Mouse (Mus musculus) embryonic facial prominence, embryonic 15.5 days (tissue): Measurements from ENCODE around the gene Rhebl1. TPM values are rescaled to one million over a fixed set of nuclear protein-coding genes. Genes with fewer than 3 reads are reported as not detected.

Experiments used
- ATAC-seq: fragments of 200-750 bp; cut with Nextera tagmentation; 2 replicates; pipeline ENCODE4 v1.8.0; 2017; ENCODE audit warnings: low read depth, moderate TSS enrichment; ENCODE audit not compliant: insufficient number of reproducible peaks, low FRiP score, low TSS enrichment
- H3K27ac ChIP-seq: fragments of 300-500 bp; sonication (generic); replicated peaks from 2 replicates; pipeline ENCODE4 v1.5.1; 2015; ENCODE audit warnings: mild to moderate bottlenecking, inconsistent platforms
- H3K27me3 ChIP-seq: fragments of 300-500 bp; sonication (generic); 2 replicates; pipeline ENCODE4 v1.6.1; 2015; ENCODE audit warnings: inconsistent platforms
- H3K36me3 ChIP-seq: fragments of 300-500 bp; sonication (generic); 2 replicates; pipeline ENCODE4 v1.6.1; 2015; ENCODE audit warnings: mild to moderate bottlenecking, inconsistent platforms
- H3K4me1 ChIP-seq: fragments of 300-500 bp; sonication (generic); 2 replicates; pipeline ENCODE4 v1.6.1; 2015; ENCODE audit warnings: inconsistent platforms
- H3K4me2 ChIP-seq: fragments of 300-500 bp; sonication (generic); replicated peaks from 2 replicates; pipeline ENCODE4 v1.6.1; 2015; ENCODE audit warnings: mild to moderate bottlenecking, inconsistent platforms
- H3K4me3 ChIP-seq: fragments of 300-500 bp; sonication (generic); replicated peaks from 2 replicates; pipeline ENCODE4 v1.5.1; 2015; ENCODE audit warnings: mild to moderate bottlenecking, inconsistent platforms
- H3K9ac ChIP-seq: fragments of 300-500 bp; sonication (generic); 2 replicates; pipeline ENCODE4 v1.6.1; 2015; ENCODE audit warnings: inconsistent platforms
- H3K9me3 ChIP-seq: fragments of 300-500 bp; sonication (generic); replicated peaks from 2 replicates; pipeline ENCODE4 v1.6.1; 2016; ENCODE audit warnings: inconsistent platforms
- WGBS: fragments of 180-500 bp; shearing (Covaris S2); methylation state at CpG from one replicate; pipeline ENCODE4 v1.1.7; 2015; 5-methylcytosine and 5-hydroxymethylcytosine counted together
- polyA plus RNA-seq: library from polyadenylated mRNA; unstranded; fragments of >200 nt; fragmentation: Nextera tagmentation; extraction: Ambion mirVana; gene quantifications from 2 replicates; pipeline ENCODE4 v1.2.1, GENCODE M21; 2015

The Rhebl1 gene
- polyA plus RNA-seq, 1 experiment from 2014 or later: 17.3 TPM

DNA sequence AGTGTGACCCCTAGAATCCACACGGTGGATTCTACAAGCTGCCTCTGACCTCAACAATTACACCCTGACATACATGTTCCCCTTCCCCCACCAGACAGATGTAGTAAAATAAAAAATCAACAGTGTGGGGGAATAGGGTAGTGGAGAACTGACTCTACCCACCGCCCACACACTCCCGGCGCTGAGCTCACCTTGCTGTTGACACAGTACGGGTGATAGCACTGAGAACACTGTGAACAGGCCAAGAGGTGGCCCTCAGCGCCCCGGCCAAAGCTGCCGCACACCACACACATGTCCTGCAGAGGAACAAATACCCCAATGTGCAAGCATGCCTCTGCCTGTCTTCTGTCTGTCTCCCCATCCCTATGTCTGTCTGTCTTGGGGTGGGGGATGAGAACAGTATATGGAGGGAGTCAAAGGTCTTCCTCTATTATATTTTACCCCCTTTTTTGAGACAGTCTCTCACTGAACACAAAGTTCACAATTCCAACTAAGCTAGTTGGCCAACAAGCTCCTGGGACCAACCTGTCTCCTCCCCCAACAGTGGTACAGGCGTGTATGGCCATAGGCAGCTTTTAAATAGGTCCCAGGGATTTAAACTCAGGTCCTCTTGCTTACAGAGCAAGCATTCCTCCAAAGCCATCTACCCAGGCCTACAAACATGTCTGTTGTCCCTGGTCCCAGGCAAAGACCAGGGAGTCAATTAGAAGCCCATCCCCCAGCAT is 34.9 kb downstream of the Rhebl1 start:
- ATAC-seq: no peak
- H3K4me3 ChIP-seq: no peak overlapping the region
- WGBS: 87% methylated on average over 9 of the region's 9 CpGs
- no peaks in the 10 kb centered on the region for H3K4me1 ChIP-seq
- H3K36me3 ChIP-seq: peaks cover 99% of the 10 kb centered on the region
- H3K9ac ChIP-seq: no peak overlapping the region
- no peaks in the 10 kb centered on the region for H3K9me3 ChIP-seq
- H3K27me3 ChIP-seq: no peaks in the 10 kb centered on the region
- no peak overlapping the region for H3K27ac ChIP-seq
- no peak overlapping the region for H3K4me2 ChIP-seq

GRCm38 (mm10) chr15:98854214-98854613 is 40.1 kb downstream of the Rhebl1 start:
- H3K27me3 ChIP-seq: no peaks in the 10 kb centered on the region
- no peak overlapping the region for H3K4me3 ChIP-seq
- no peak for ATAC-seq
- H3K4me1 ChIP-seq: no peaks in the 10 kb centered on the region
- WGBS: 94% methylated on average over 16 of the region's 16 CpGs
- no peak overlapping the region for H3K4me2 ChIP-seq
- peaks cover 99% of the 10 kb centered on the region for H3K36me3 ChIP-seq
- H3K27ac ChIP-seq: no peak overlapping the region
- no peaks in the 10 kb centered on the region for H3K9me3 ChIP-seq
- H3K9ac ChIP-seq: no peak overlapping the region; the same call in 1 of the 2 replicates

DNA sequence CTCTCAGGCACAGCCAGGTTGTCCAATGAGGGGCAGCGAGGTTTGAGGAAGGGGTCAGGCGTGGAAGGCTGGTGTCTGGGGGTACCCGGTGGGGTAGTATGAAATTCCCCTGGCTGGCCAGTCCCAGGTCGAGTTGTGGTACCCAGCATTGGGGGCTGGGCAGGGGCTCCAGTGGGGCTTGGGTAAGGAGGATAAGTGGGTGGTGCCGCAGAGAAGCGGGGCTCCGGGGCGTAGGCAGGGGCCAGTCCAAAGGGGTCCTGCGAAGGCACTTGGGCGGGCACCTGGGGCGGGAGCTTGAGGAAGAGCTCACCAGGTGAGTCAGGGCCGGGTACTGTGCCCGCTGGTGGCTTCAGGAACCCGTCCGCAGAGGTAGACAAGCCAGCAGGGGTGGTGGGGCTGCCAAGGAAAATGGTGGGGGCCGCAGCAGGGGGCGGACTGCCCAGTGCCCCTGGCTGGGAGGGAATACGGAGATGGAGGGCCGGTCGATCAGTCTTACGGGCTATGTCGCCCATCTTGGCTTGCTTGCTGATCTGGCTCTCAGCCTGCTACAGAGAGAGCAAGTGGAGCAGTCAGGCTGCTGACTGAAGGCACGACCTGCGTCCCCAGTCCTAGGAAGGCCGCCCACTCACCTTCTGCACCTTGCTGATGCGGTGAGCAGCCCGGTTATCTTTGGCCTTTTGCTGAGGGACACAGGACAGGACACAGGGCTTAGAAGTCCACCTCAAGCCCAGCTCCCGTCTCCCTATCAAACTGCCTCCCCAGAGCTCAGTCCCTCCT is 41.0 kb downstream of the Rhebl1 start:
- Histone ChIP-seq H3K4me1 (no peaks in the 10 kb centered on the region), H3K4me3 (no peak overlapping the region), H3K27ac (no peak overlapping the region), H3K4me2 (no peak overlapping the region), H3K36me3 (peaks cover 100% of the 10 kb centered on the region), H3K27me3 (no peaks in the 10 kb centered on the region), H3K9me3 (no peaks in the 10 kb centered on the region), H3K9ac (no peak overlapping the region)
- ATAC-seq: no peak
- WGBS: 92% methylated on average over 28 of the region's 28 CpGs

- ATAC-seq: no peak
- H3K9ac ChIP-seq: no peak overlapping the region
- H3K27me3 ChIP-seq: no peaks in the 10 kb centered on the region
- H3K4me2 ChIP-seq: no peak overlapping the region
- no peak overlapping the region for H3K4me3 ChIP-seq
- H3K4me1 ChIP-seq: no peaks in the 10 kb centered on the region
- peaks cover 100% of the 10 kb centered on the region for H3K36me3 ChIP-seq
- H3K27ac ChIP-seq: no peak overlapping the region
- WGBS: 84% methylated on average over 9 of the region's 9 CpGs
- no peaks in the 10 kb centered on the region for H3K9me3 ChIP-seq
These were observed 41.6 kb downstream of the Rhebl1 start for GRCm38 (mm10) chr15:98852733-98853132.

GRCm38 (mm10) chr15:98852071-98852470 is 42.3 kb downstream of the Rhebl1 start:
- Histone ChIP-seq H3K36me3 (peaks cover 100% of the 10 kb centered on the region), H3K27ac (no peak overlapping the region), H3K4me3 (no peak overlapping the region), H3K9ac (no peak overlapping the region), H3K4me1 (no peaks in the 10 kb centered on the region), H3K4me2 (no peak overlapping the region), H3K27me3 (no peaks in the 10 kb centered on the region), H3K9me3 (no peaks in the 10 kb centered on the region)
- 96% methylated on average over 9 of the region's 9 CpGs for WGBS
- no peak for ATAC-seq

GRCm38 (mm10) chr15:98851229-98851818 is 43.0 kb downstream of the Rhebl1 start:
- H3K9ac ChIP-seq: no peak overlapping the region
- H3K9me3 ChIP-seq: no peaks in the 10 kb centered on the region
- H3K4me2 ChIP-seq: no peak overlapping the region
- H3K4me1 ChIP-seq: no peaks in the 10 kb centered on the region
- H3K27ac ChIP-seq: no peak overlapping the region
- WGBS: 86% methylated on average over 21 of the region's 21 CpGs
- H3K4me3 ChIP-seq: no peak overlapping the region
- no peak for ATAC-seq
- peaks cover 100% of the 10 kb centered on the region for H3K36me3 ChIP-seq
- H3K27me3 ChIP-seq: no peaks in the 10 kb centered on the region

GRCm38 (mm10) chr15:98850668-98851067 is 43.7 kb downstream of the Rhebl1 start:
- no peak for ATAC-seq
- H3K4me2 ChIP-seq: no peak overlapping the region
- WGBS: 88% methylated on average over 14 of the region's 14 CpGs

DNA sequence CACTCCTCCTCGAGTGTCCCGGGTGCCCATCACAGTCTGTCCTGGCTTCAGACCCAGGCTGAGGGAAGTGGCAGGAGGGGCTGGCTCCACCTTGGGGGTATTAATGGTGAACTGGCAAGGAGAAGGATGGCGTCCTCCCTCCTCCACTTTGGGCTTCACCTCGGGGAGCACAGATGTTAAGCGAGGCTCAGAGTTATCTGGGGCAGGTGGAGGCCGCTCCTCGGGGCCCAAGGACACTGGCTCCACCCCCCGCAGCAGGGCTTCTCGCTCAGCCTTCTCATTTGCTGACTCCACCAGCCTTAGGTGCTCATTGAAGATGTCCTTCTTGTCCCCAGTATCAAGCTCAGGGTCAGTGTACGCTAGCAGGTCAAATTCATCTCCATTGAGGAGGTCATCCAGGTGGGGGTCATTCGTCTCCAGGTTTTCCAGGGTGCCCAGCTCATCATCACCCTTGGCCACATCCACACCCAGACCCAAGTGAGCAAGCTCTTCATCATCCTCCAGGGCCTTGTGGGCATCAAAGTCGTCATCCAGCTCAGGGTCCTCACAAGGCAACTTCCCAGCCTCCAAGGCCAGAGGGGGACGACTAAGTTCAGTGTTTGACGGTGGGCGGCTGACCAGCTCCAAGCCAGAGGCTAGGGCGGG is 44.3 kb downstream of the Rhebl1 start:
- H3K27me3 ChIP-seq: no peaks in the 10 kb centered on the region
- no peak overlapping the region for H3K4me2 ChIP-seq
- no peaks in the 10 kb centered on the region for H3K4me1 ChIP-seq
- WGBS: 86% methylated on average over 16 of the region's 16 CpGs
- H3K36me3 ChIP-seq: peaks cover 100% of the 10 kb centered on the region
- no peak overlapping the region for H3K27ac ChIP-seq
- ATAC-seq: no peak
- H3K4me3 ChIP-seq: no peak overlapping the region
- no peak overlapping the region for H3K9ac ChIP-seq
- no peaks in the 10 kb centered on the region for H3K9me3 ChIP-seq

More at GRCm38 (mm10) chr15:98850668-98851067, 43.7 kb downstream of the Rhebl1 start:
- peaks cover 100% of the 10 kb centered on the region for H3K36me3 ChIP-seq
- no peaks in the 10 kb centered on the region for H3K9me3 ChIP-seq
- H3K27ac ChIP-seq: no peak overlapping the region
- no peak overlapping the region for H3K9ac ChIP-seq
- H3K27me3 ChIP-seq: no peaks in the 10 kb centered on the region
- no peaks in the 10 kb centered on the region for H3K4me1 ChIP-seq
- H3K4me3 ChIP-seq: no peak overlapping the region

DNA sequence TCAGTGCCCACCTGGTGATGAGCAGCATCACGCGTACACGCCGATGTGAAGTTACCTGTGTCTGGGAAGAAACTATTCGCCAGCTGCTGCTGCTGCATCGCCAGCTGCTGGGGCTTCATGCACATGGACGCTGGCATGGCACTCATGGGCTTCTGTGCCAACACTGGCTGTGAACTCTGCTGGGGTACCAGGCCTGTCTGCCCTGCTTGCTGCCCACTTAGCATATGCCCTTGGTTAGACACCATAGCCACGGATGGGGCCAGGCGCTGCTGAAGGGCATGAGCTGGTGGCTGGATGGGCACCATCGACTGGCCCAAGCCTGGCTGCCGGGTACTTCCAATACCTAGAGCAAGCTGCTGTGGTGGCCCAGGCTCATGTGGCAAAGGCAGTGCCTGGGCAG is 45.2 kb downstream of the Rhebl1 start:
- H3K4me3 ChIP-seq: no peak overlapping the region
- H3K27ac ChIP-seq: no peak overlapping the region
- ATAC-seq: no peak

DNA sequence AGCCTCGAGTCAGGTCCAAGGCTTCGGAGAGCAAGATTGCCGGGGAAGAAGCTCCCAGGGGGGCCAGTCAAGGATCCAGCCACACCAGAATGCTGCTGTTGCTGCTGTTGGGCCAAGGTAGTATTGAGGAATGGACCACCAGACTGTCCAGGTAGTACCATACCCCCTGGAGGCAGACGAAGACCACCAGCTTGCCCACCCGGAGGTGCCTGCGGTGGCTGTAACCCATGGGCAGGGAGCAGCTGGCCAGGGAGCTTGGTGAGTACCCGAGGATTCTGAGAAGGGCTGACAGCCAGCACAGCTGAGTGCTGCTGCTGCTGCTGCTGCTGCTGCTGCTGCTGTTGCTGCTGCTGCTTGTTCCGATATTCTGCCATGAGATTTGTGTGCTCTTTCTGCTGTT is 48.2 kb downstream of the Rhebl1 start:
- 0 out of 2 replicates have a peak, but pooled peaks cover 5% of the 10 kb centered on the region for H3K4me1 ChIP-seq
- H3K9ac ChIP-seq: no peak overlapping the region
- ATAC-seq: no peak
- H3K4me2 ChIP-seq: no peak overlapping the region
- no peak overlapping the region for H3K4me3 ChIP-seq
- 89% methylated on average over 8 of the region's 8 CpGs for WGBS
- peaks cover 100% of the 10 kb centered on the region for H3K36me3 ChIP-seq
- no peaks in the 10 kb centered on the region for H3K27me3 ChIP-seq
- H3K9me3 ChIP-seq: no peaks in the 10 kb centered on the region
- no peak overlapping the region for H3K27ac ChIP-seq

More for the DNA sequence above, 45.2 kb downstream of the Rhebl1 start:
- Histone ChIP-seq H3K4me1 (0 out of 2 replicates have a peak, but pooled peaks cover under 1% of the 10 kb centered on the region), H3K9ac (no peak overlapping the region), H3K9me3 (no peaks in the 10 kb centered on the region), H3K27me3 (no peaks in the 10 kb centered on the region), H3K4me2 (no peak overlapping the region), H3K36me3 (peaks cover 100% of the 10 kb centered on the region)
- WGBS: 93% methylated on average over 11 of the region's 11 CpGs

DNA sequence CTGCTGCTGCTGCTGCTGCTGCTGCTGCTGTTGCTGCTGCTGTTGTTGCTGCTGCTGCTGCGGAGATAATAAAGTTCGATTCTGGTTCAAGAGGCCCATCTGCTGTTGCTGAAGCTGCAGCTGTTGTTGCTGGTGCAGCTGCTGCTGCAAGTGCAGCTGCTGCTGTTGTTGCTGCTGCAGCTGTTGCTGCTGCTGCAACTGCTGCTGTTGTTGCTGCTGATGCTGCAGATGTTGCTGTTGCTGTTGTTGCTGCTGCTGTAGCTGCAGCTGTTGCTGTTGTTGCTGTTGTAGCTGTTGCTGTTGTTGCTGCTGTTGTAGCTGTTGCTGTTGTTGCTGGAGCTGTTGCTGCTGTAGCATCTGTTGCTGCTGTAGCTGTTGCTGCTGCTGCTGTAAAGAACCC is 49.2 kb downstream of the Rhebl1 start:
- Histone ChIP-seq H3K4me1 (0 out of 2 replicates have a peak, but pooled peaks cover 5% of the 10 kb centered on the region), H3K9me3 (no peaks in the 10 kb centered on the region), H3K4me2 (no peak overlapping the region), H3K27ac (no peak overlapping the region), H3K36me3 (peaks cover 100% of the 10 kb centered on the region), H3K4me3 (no peak overlapping the region), H3K27me3 (no peaks in the 10 kb centered on the region), H3K9ac (no peak overlapping the region)
- ATAC-seq: no peak
- WGBS: 87% methylated on average over 2 of the region's 2 CpGs
